Mouse (Mus musculus): Measurements from ENCODE around the gene Rcan2.

Gene Rcan2

DNA sequence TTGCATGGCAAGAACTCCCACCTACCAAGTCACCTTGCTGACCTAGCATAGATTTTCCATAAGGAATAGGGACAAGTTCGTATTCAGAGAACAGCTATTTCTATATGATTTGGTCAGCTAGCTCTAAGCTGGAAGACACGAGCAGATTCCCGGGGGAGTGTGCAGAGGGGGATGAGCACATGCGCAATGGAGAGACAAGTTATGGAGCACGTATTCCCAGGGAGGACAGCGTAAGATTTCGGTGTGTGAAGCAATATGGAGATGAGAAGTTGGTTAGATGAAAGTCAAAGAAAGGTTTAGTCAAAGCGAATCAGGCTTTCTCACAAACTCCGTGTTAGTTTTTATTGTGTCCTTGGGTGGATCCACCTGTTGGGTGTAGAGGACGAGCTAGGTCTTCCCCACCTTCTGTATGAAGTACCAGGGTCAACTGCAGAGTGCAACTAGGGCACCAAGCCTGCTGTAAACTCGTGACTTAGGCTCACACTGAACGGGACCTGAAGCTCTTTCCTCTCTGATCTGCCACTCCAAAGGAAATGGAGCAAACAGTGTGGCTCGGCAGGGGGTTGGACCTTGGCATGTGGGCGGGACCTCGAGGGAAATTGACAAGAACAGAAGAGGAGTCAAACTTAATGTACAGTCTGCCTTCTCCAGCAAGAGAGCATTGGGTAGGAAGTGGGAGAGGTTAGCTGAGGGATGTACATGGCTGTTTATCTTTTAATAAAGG, 31.4 kb downstream of the Rcan2 start:
- TF ChIP-seq CTCF (conservative IDR thresholded peaks at IDR 0.05; ENCODE audit: low read length) (no peak), NANOG (IDR thresholded peaks at IDR 0.05; ENCODE audit: borderline replicate concordance, low read length) (peak; percentile 72), POU5F1 (IDR thresholded peaks at IDR 0.05; ENCODE audit: borderline replicate concordance, low read length) (no peak)
- Histone ChIP-seq H3K27me3 (ENCODE audit: insufficient read depth, low read length) (no peaks in the 10 kb centered on the region), H3K4me3 (replicated peaks; ENCODE audit: low read length) (peak overlapping the region; percentile 64), H3K4me1 (replicated peaks; ENCODE audit: low read depth, low read length) (peaks cover 27% of the 10 kb centered on the region), H3K9me3 (ENCODE audit: low read length) (0 out of 2 replicates have a peak, but pooled peaks cover 2% of the 10 kb centered on the region), H3K36me3 (ENCODE audit: insufficient read depth, low read length) (no peaks in the 10 kb centered on the region)

DNA sequence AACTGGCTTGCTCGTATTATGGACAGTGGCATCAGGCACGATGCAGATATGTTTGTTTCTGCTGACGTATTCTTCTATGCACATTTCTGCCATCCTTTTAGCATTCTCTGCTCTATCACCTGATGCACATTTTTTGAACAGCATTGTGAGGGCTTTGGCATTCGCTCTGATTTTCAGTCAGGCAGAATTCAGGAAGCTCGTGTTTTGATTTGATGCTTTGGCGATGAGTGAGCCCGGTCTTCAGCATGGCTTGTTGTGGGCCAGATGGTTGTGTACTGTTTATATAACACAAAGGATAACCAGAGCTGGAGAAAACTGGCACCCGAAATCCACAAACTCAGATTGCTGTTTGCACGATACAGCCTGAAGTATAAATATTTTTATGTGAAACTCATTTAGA, 39.1 kb downstream of the Rcan2 start:
- Histone ChIP-seq H3K4me3 (replicated peaks; ENCODE audit: low read length) (no peak overlapping the region), H3K36me3 (ENCODE audit: insufficient read depth, low read length) (no peaks in the 10 kb centered on the region), H3K4me1 (replicated peaks; ENCODE audit: low read depth, low read length) (no peaks in the 10 kb centered on the region), H3K27me3 (ENCODE audit: insufficient read depth, low read length) (no peaks in the 10 kb centered on the region), H3K9me3 (ENCODE audit: low read length) (peaks cover 9% of the 10 kb centered on the region; the same call in 1 of the 2 replicates)
- TF ChIP-seq NANOG (IDR thresholded peaks at IDR 0.05; ENCODE audit: borderline replicate concordance, low read length): no peak
- no peak for TF ChIP-seq POU5F1 (IDR thresholded peaks at IDR 0.05; ENCODE audit: borderline replicate concordance, low read length)
- TF ChIP-seq CTCF (conservative IDR thresholded peaks at IDR 0.05; ENCODE audit: low read length): no peak

- H3K27me3 ChIP-seq (ENCODE audit: insufficient read depth, low read length): no peaks in the 10 kb centered on the region
- no peak overlapping the region for H3K4me3 ChIP-seq (replicated peaks; ENCODE audit: low read length)
- H3K9me3 ChIP-seq (ENCODE audit: low read length): no peaks in the 10 kb centered on the region
- no peak for TF ChIP-seq CTCF (conservative IDR thresholded peaks at IDR 0.05; ENCODE audit: low read length)
- no peak for TF ChIP-seq POU5F1 (IDR thresholded peaks at IDR 0.05; ENCODE audit: borderline replicate concordance, low read length)
- no peak for TF ChIP-seq NANOG (IDR thresholded peaks at IDR 0.05; ENCODE audit: borderline replicate concordance, low read length)
- no peaks in the 10 kb centered on the region for H3K36me3 ChIP-seq (ENCODE audit: insufficient read depth, low read length)
- H3K4me1 ChIP-seq (replicated peaks; ENCODE audit: low read depth, low read length): no peaks in the 10 kb centered on the region
Observed at GRCm38 (mm10) chr17:43846714-43847113, 45.6 kb downstream of the Rcan2 start.

DNA sequence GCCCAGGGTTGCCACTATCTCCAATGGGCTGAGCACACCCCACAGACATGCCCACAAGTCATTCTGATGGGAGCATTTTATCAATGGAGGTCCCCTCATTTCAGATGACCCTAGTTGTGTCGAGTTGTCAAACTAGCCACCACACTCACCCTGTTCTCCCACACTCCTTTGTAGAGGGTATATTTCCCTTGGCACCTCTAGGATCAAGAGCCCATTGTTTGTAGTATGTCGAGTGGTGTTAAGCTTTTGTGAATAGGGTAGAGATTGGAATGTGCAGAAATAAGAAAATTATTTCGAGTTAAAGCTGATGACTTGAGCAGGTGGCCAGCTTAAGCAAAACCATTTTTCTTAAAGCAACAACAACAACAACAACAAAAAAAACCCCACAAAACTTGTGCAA, 47.8 kb downstream of the Rcan2 start:
- H3K27me3 ChIP-seq (ENCODE audit: insufficient read depth, low read length): no peaks in the 10 kb centered on the region
- no peak overlapping the region for H3K4me3 ChIP-seq (replicated peaks; ENCODE audit: low read length)
- TF ChIP-seq POU5F1 (IDR thresholded peaks at IDR 0.05; ENCODE audit: borderline replicate concordance, low read length): no peak
- no peak for TF ChIP-seq NANOG (IDR thresholded peaks at IDR 0.05; ENCODE audit: borderline replicate concordance, low read length)
- TF ChIP-seq CTCF (conservative IDR thresholded peaks at IDR 0.05; ENCODE audit: low read length): no peak
- no peaks in the 10 kb centered on the region for H3K36me3 ChIP-seq (ENCODE audit: insufficient read depth, low read length)
- no peaks in the 10 kb centered on the region for H3K4me1 ChIP-seq (replicated peaks; ENCODE audit: low read depth, low read length)
- no peaks in the 10 kb centered on the region for H3K9me3 ChIP-seq (ENCODE audit: low read length)

- Histone ChIP-seq H3K27me3 (ENCODE audit: insufficient read depth, low read length) (no peaks in the 10 kb centered on the region), H3K36me3 (ENCODE audit: insufficient read depth, low read length) (no peaks in the 10 kb centered on the region), H3K9me3 (ENCODE audit: low read length) (no peaks in the 10 kb centered on the region), H3K4me1 (replicated peaks; ENCODE audit: low read depth, low read length) (no peaks in the 10 kb centered on the region), H3K4me3 (replicated peaks; ENCODE audit: low read length) (no peak overlapping the region)
- TF ChIP-seq POU5F1 (IDR thresholded peaks at IDR 0.05; ENCODE audit: borderline replicate concordance, low read length) (no peak), CTCF (conservative IDR thresholded peaks at IDR 0.05; ENCODE audit: low read length) (no peak), NANOG (IDR thresholded peaks at IDR 0.05; ENCODE audit: borderline replicate concordance, low read length) (no peak)
Observed at GRCm38 (mm10) chr17:43855132-43855531, 54.0 kb downstream of the Rcan2 start.

DNA sequence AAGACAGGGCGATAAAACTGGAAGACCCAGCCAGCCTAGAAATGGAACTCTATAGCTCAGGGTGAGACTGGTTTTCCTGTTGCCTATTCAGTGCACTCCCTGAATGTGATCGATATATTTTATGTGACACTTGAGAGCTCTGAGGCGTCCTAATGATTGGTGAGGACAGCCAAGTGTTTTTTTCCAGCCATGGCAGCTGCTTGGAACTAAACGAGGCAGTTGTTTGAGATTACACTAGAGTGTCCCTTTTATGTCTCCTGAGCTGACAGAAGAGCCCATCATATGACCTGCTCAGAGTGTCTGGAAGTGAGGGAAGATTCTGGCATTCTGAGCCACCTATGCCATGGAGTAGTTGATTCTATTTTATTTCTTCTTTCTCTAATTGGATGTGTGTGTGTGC, 54.9 kb downstream of the Rcan2 start:
- Histone ChIP-seq H3K27me3 (ENCODE audit: insufficient read depth, low read length) (no peaks in the 10 kb centered on the region), H3K4me1 (replicated peaks; ENCODE audit: low read depth, low read length) (no peaks in the 10 kb centered on the region), H3K9me3 (ENCODE audit: low read length) (no peaks in the 10 kb centered on the region), H3K36me3 (ENCODE audit: insufficient read depth, low read length) (no peaks in the 10 kb centered on the region), H3K4me3 (replicated peaks; ENCODE audit: low read length) (no peak overlapping the region)
- TF ChIP-seq CTCF (conservative IDR thresholded peaks at IDR 0.05; ENCODE audit: low read length) (no peak), POU5F1 (IDR thresholded peaks at IDR 0.05; ENCODE audit: borderline replicate concordance, low read length) (no peak), NANOG (IDR thresholded peaks at IDR 0.05; ENCODE audit: borderline replicate concordance, low read length) (no peak)

DNA sequence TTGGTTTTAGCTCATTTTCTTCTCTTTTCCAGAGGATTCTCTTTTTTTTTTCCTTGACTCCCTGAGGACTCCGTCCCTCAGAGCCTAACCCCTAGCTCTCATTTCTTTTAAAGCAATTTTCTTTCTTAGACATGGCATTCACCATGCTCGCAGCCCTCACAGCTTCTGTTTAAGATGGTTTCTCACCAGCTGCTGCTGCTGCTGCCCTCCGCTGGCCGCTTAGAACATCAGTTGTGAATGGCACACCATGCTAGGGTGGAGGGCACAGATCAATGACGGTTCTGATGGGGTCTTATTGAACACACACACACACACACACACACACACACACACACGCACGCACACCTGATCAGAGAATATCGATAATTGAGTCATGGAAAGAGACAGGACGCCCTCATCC, 67.7 kb downstream of the Rcan2 start:
- Histone ChIP-seq H3K4me1 (replicated peaks; ENCODE audit: low read depth, low read length) (no peaks in the 10 kb centered on the region), H3K27me3 (ENCODE audit: insufficient read depth, low read length) (no peaks in the 10 kb centered on the region), H3K9me3 (ENCODE audit: low read length) (no peaks in the 10 kb centered on the region), H3K36me3 (ENCODE audit: insufficient read depth, low read length) (no peaks in the 10 kb centered on the region), H3K4me3 (replicated peaks; ENCODE audit: low read length) (no peak overlapping the region)
- TF ChIP-seq POU5F1 (IDR thresholded peaks at IDR 0.05; ENCODE audit: borderline replicate concordance, low read length): no peak

DNA sequence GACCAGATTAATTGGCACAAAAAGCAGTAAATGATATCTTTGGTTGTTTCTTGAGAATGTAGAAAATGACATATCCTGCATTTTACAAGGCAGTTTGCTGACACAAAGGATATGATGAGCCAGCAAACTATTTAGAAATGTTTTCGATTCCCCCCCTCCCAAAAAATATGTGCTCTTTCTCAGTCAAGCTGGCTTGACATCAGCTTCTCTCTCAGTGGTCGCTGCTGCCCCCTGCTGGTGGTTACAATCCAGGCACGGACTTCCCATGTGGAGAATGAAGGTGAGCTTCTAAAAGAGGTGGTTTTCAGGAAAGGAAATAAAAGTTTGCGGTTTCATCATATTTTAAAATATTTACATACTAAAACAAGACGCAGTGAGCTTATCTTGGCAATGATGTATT, 68.5 kb downstream of the Rcan2 start:
- no peaks in the 10 kb centered on the region for H3K27me3 ChIP-seq (ENCODE audit: insufficient read depth, low read length)
- H3K9me3 ChIP-seq (ENCODE audit: low read length): no peaks in the 10 kb centered on the region
- no peaks in the 10 kb centered on the region for H3K4me1 ChIP-seq (replicated peaks; ENCODE audit: low read depth, low read length)
- no peak overlapping the region for H3K4me3 ChIP-seq (replicated peaks; ENCODE audit: low read length)
- TF ChIP-seq CTCF (conservative IDR thresholded peaks at IDR 0.05; ENCODE audit: low read length) (peak; percentile 77), POU5F1 (IDR thresholded peaks at IDR 0.05; ENCODE audit: borderline replicate concordance, low read length) (no peak)
- H3K36me3 ChIP-seq (ENCODE audit: insufficient read depth, low read length): no peaks in the 10 kb centered on the region

DNA sequence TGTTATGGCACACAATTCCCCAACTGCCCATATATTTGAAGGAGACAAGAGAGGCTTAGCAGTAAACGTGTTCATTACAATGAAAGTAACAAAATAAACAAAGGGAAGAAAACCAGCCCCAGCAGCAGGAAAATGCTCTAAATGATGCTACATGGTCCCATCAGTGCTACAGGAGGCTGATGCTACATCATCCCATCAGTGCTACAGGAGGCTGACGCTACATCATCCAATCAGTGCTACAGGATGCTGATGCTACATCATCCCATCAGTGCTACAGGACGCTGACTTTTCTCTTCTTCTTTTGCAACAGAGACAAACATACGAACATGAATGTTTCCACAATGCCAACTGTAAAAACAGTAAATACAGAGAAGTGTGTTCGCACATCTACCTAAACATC, 73.3 kb downstream of the Rcan2 start:
- TF ChIP-seq NANOG (IDR thresholded peaks at IDR 0.05; ENCODE audit: borderline replicate concordance, low read length): no peak
- TF ChIP-seq CTCF (conservative IDR thresholded peaks at IDR 0.05; ENCODE audit: low read length): no peak
- TF ChIP-seq POU5F1 (IDR thresholded peaks at IDR 0.05; ENCODE audit: borderline replicate concordance, low read length): no peak

More for the DNA sequence above, 73.3 kb downstream of the Rcan2 start:
- H3K9me3 ChIP-seq (ENCODE audit: low read length): no peaks in the 10 kb centered on the region
- no peaks in the 10 kb centered on the region for H3K36me3 ChIP-seq (ENCODE audit: insufficient read depth, low read length)
- no peaks in the 10 kb centered on the region for H3K4me1 ChIP-seq (replicated peaks; ENCODE audit: low read depth, low read length)
- H3K27me3 ChIP-seq (ENCODE audit: insufficient read depth, low read length): no peaks in the 10 kb centered on the region
- H3K4me3 ChIP-seq (replicated peaks; ENCODE audit: low read length): no peak overlapping the region

Data from E14TG2a.4 (cell line).